Comparison of ENCODE assay signal across 15 mouse cellular contexts in genomic region chr11:117121954-117122353, GRCm38 (mm10). TPM values are rescaled to one million over a fixed set of nuclear protein-coding genes. Genes with fewer than 3 reads are reported as not detected.
DNase-seq lines count a peak whose midpoint lies in the region; ATAC-seq and TF ChIP-seq lines count a peak whose summit lies in the region.
"Had no signal": no experiment of that assay in that cellular context is flagged by ENCODE, and none has a peak within 500 bp of the region (broad histone marks: within the 10 kb centered on the region; RNA-seq: fewer than 3 reads in every experiment).

No protein-coding gene starts in this region.

- H3K4me2 ChIP-seq in hindbrain, embryonic 16.5 days (ENCODE audit: low read length), result no peak overlapping the region
- no peak overlapping the region for H3K4me2 ChIP-seq in hindbrain, embryonic 12.5 days (replicated peaks)
- H3K4me2 ChIP-seq: stomach, embryonic 15.5 days had no signal

- TF ChIP-seq CTCF in gastrocnemius, adult 2 months (IDR thresholded peaks at IDR 0.05), result no peak

- intact Hi-C loops in gastrocnemius, adult 2 months (cut with DNase I), result no loop called here

- ATAC-seq in hindbrain, embryonic 16.5 days, result no peak
- ATAC-seq in hindbrain, embryonic 12.5 days (ENCODE audit: low FRiP score), result no peak
- ATAC-seq: inflammation-experienced regulatory T-cells, adult 6 months; midbrain, embryonic 16.5 days had no signal

- no peaks in the 10 kb centered on the region for H3K27me3 ChIP-seq in hindbrain, embryonic 16.5 days (replicated peaks; ENCODE audit: control insufficient read depth, insufficient read depth, low read length)
- no peaks in the 10 kb centered on the region for H3K27me3 ChIP-seq in hindbrain, embryonic 12.5 days
- no peaks in the 10 kb centered on the region for H3K27me3 ChIP-seq in embryonic facial prominence, embryonic 10.5 days (replicated peaks; ENCODE audit: low read depth, poor library complexity, severe bottlenecking)
- no peaks in the 10 kb centered on the region for H3K27me3 ChIP-seq in limb, embryonic 10.5 days (ENCODE audit: low read depth, poor library complexity, severe bottlenecking)
- H3K27me3 ChIP-seq: stomach, embryonic 15.5 days had no signal

- no peaks in the 10 kb centered on the region for H3K36me3 ChIP-seq in hindbrain, embryonic 16.5 days (ENCODE audit: control insufficient read depth, insufficient read depth, low read length)
- H3K36me3 ChIP-seq in hindbrain, embryonic 12.5 days, result peaks cover 10% of the 10 kb centered on the region; the same call in 1 of the 2 replicates
- H3K36me3 ChIP-seq in embryonic facial prominence, embryonic 10.5 days (replicated peaks), result peaks cover 29% of the 10 kb centered on the region
- H3K36me3 ChIP-seq in limb, embryonic 10.5 days, result peaks cover 40% of the 10 kb centered on the region

- H3K4me1 ChIP-seq in hindbrain, embryonic 16.5 days (ENCODE audit: control insufficient read depth, insufficient read depth, low read depth, low read length), result peaks cover 50% of the 10 kb centered on the region
- H3K4me1 ChIP-seq in hindbrain, embryonic 12.5 days, result peaks cover 64% of the 10 kb centered on the region
- peaks cover 79% of the 10 kb centered on the region for H3K4me1 ChIP-seq in embryonic facial prominence, embryonic 10.5 days
- peaks cover 67% of the 10 kb centered on the region for H3K4me1 ChIP-seq in limb, embryonic 10.5 days

- 88% methylated on average over 6 of the region's 6 CpGs for WGBS in hindbrain, embryonic 16.5 days
- 88% methylated on average over 6 of the region's 6 CpGs for WGBS in hindbrain, embryonic 12.5 days
- WGBS in embryonic facial prominence, embryonic 10.5 days, result 95% methylated on average over 6 of the region's 6 CpGs
- 92% methylated on average over 6 of the region's 6 CpGs for WGBS in limb, embryonic 10.5 days

- H3K9me3 ChIP-seq in hindbrain, embryonic 16.5 days (ENCODE audit: control insufficient read depth, low read length), result no peaks in the 10 kb centered on the region
- no peaks in the 10 kb centered on the region for H3K9me3 ChIP-seq in hindbrain, embryonic 12.5 days (replicated peaks)
- no peaks in the 10 kb centered on the region for H3K9me3 ChIP-seq in embryonic facial prominence, embryonic 10.5 days
- H3K9me3 ChIP-seq in limb, embryonic 10.5 days (replicated peaks), result no peaks in the 10 kb centered on the region
- H3K9me3 ChIP-seq: stomach, embryonic 15.5 days had no signal

- no peak for DNase-seq in gastrocnemius, adult 2 months
- no peak for DNase-seq in gastrocnemius, postnatal 25 days
- DNase-seq in embryonic facial prominence, embryonic 10.5 days (ENCODE audit: low spot score), result no peak
- no peak for DNase-seq in limb, embryonic 10.5 days (ENCODE audit: low spot score)
- DNase-seq in adipocyte (ENCODE audit: low spot score), result no peak
- DNase-seq: adrenal gland, adult 8-10 months; kidney, adult 8-10 months; liver; right cerebral cortex, postnatal 25 days; thymus, adult 18-20 months had no signal

- peak overlapping the region; percentile 99 for H3K27ac ChIP-seq in gastrocnemius, adult 2 months
- no peak overlapping the region for H3K27ac ChIP-seq in hindbrain, embryonic 16.5 days (ENCODE audit: low read depth, low read length)
- no peak overlapping the region for H3K27ac ChIP-seq in hindbrain, embryonic 12.5 days
- H3K27ac ChIP-seq in embryonic facial prominence, embryonic 10.5 days (replicated peaks), result peak overlapping the region; percentile 58; the same call in 1 of the 2 replicates
- 0 out of 2 replicates have a peak overlapping the region, but pooled peaks have one; percentile 67 for H3K27ac ChIP-seq in limb, embryonic 10.5 days
- H3K27ac ChIP-seq: stomach, embryonic 15.5 days had no signal

- peak overlapping the region; percentile 93 for H3K4me3 ChIP-seq in gastrocnemius, adult 2 months
- H3K4me3 ChIP-seq in hindbrain, embryonic 16.5 days (ENCODE audit: low read length), result no peak overlapping the region
- no peak overlapping the region for H3K4me3 ChIP-seq in hindbrain, embryonic 12.5 days
- H3K4me3 ChIP-seq in embryonic facial prominence, embryonic 10.5 days, result no peak overlapping the region
- no peak overlapping the region for H3K4me3 ChIP-seq in limb, embryonic 10.5 days
- H3K4me3 ChIP-seq: stomach, embryonic 15.5 days had no signal

- H3K9ac ChIP-seq in hindbrain, embryonic 16.5 days (ENCODE audit: low read depth, low read length), result 0 out of 2 replicates have a peak overlapping the region, but pooled peaks have one; percentile 8
- H3K9ac ChIP-seq in hindbrain, embryonic 12.5 days, result no peak overlapping the region
- H3K9ac ChIP-seq: stomach, embryonic 15.5 days had no signal

RNA-seq across cellular contexts. Expression of gene Sec14l1, which starts 7.0 kb away (rescaled TPM):
- total RNA-seq in gastrocnemius, adult 2 months (2021), result 10 to 100 TPM; 52.3 to 52.8 TPM
- 10 to 100 TPM; 40.7 to 45.1 TPM for total RNA-seq in gastrocnemius, postnatal 25 days (2021)
- 53.9 and 63.4 TPM in 2 replicates for polyA plus RNA-seq in hindbrain, embryonic 16.5 days (2015; fragmentation: Nextera tagmentation; extraction: Ambion mirVana)
- polyA plus RNA-seq in hindbrain, embryonic 12.5 days (2016; fragmentation: Nextera tagmentation; extraction: Ambion mirVana), result 76.2 and 77.6 TPM in 2 replicates
- polyA plus RNA-seq in embryonic facial prominence, embryonic 10.5 days (2016; fragmentation: Nextera tagmentation; extraction: Ambion mirVana), result 50.6 and 51.8 TPM in 2 replicates
- 40.1 and 47.8 TPM in 2 replicates for polyA plus RNA-seq in limb, embryonic 10.5 days (2016; fragmentation: Nextera tagmentation; extraction: Ambion mirVana)

Comparison
In these comparisons a context has a peak if more than half of its experiments do, and no peak if none do; other contexts are left out.
1. H3K27ac ChIP-seq: peak in gastrocnemius, adult 2 months (single experiment), embryonic facial prominence, embryonic 10.5 days (single experiment) and limb, embryonic 10.5 days (single experiment); none in hindbrain, embryonic 16.5 days (single experiment) and hindbrain, embryonic 12.5 days (single experiment).